Mouse (Mus musculus): ENCODE results near the gene Xirp1. TPM values are rescaled to one million over a fixed set of nuclear protein-coding genes. Genes with fewer than 3 reads are reported as not detected.

Gene Xirp1
- polyA plus RNA-seq, 1 experiment from 2014 or later: 0.44 TPM

- peaks cover 36% of the 10 kb centered on the region for H3K4me1 ChIP-seq (replicated peaks)
- H3K27ac ChIP-seq: peak overlapping the region; percentile 45
- WGBS: 67% methylated on average over 10 of the region's 10 CpGs
Measured at GRCm38 (mm10) chr9:119985881-119986574, 37.4 kb downstream of the Xirp1 start.

GRCm38 (mm10) chr9:119984536-119985011 lies 38.8 kb downstream of the Xirp1 start, which contains the start of gene Csrnp1:
TSS of gene Csrnp1 (minus strand) at chr9:119984658.
- peak within 1 kb of the TSS; percentile 65 for H3K9ac ChIP-seq (replicated peaks)
- H3K9me3 ChIP-seq: no peaks in the 10 kb centered on the region
- no peak for ATAC-seq (ENCODE audit: insufficient number of reproducible peaks, insufficient read depth, low FRiP score, low TSS enrichment, low read depth)
- peak within 1 kb of the TSS; percentile 41 for H3K27ac ChIP-seq
- H3K4me3 ChIP-seq (replicated peaks): peak within 1 kb of the TSS; percentile 63
- WGBS: 11% methylated on average over 14 of the region's 14 CpGs
- H3K4me2 ChIP-seq: peak within 1 kb of the TSS; percentile 98
- peaks cover 7% of the 10 kb centered on the region; the same call in 1 of the 2 replicates for H3K27me3 ChIP-seq
- no peaks in the 10 kb centered on the region for H3K36me3 ChIP-seq
- peaks cover 49% of the 10 kb centered on the region for H3K4me1 ChIP-seq (replicated peaks)

More at GRCm38 (mm10) chr9:119985881-119986574, 37.4 kb downstream of the Xirp1 start:
- ATAC-seq (ENCODE audit: insufficient number of reproducible peaks, insufficient read depth, low FRiP score, low TSS enrichment, low read depth): no peak
- H3K9ac ChIP-seq (replicated peaks): no peak overlapping the region
- no peak overlapping the region for H3K4me2 ChIP-seq
- H3K36me3 ChIP-seq: no peaks in the 10 kb centered on the region
- H3K4me3 ChIP-seq (replicated peaks): no peak overlapping the region
- peaks cover 7% of the 10 kb centered on the region; the same call in 1 of the 2 replicates for H3K27me3 ChIP-seq
- H3K9me3 ChIP-seq: no peaks in the 10 kb centered on the region

GRCm38 (mm10) chr9:119983585-119984535 lies 39.5 kb downstream of the Xirp1 start:
- 1% methylated on average over 50 of the region's 79 CpGs for WGBS
- peak; percentile 57 for ATAC-seq (ENCODE audit: insufficient number of reproducible peaks, insufficient read depth, low FRiP score, low TSS enrichment, low read depth)

GRCm38 (mm10) chr9:119982956-119983551 lies 40.3 kb downstream of the Xirp1 start:
- Histone ChIP-seq H3K4me1 (replicated peaks) (peaks cover 62% of the 10 kb centered on the region), H3K9me3 (no peaks in the 10 kb centered on the region)
- no peak for ATAC-seq (ENCODE audit: insufficient number of reproducible peaks, insufficient read depth, low FRiP score, low TSS enrichment, low read depth)

More at GRCm38 (mm10) chr9:119983585-119984535, 39.5 kb downstream of the Xirp1 start:
- Histone ChIP-seq H3K27ac (peak overlapping the region; percentile 41), H3K4me2 (peak overlapping the region; percentile 98), H3K36me3 (no peaks in the 10 kb centered on the region), H3K4me3 (replicated peaks) (peak overlapping the region; percentile 63), H3K4me1 (replicated peaks) (peaks cover 54% of the 10 kb centered on the region), H3K9ac (replicated peaks) (peak overlapping the region; percentile 65), H3K9me3 (no peaks in the 10 kb centered on the region), H3K27me3 (peaks cover 5% of the 10 kb centered on the region; the same call in 1 of the 2 replicates)

GRCm38 (mm10) chr9:119982241-119982811 lies 41.1 kb downstream of the Xirp1 start:
- 0 out of 2 replicates have a peak overlapping the region, but pooled peaks have one; percentile 0 for H3K9ac ChIP-seq (replicated peaks)
- H3K4me2 ChIP-seq: peak overlapping the region; percentile 98
- no peaks in the 10 kb centered on the region for H3K9me3 ChIP-seq
- no peaks in the 10 kb centered on the region for H3K36me3 ChIP-seq
- peaks cover 69% of the 10 kb centered on the region for H3K4me1 ChIP-seq (replicated peaks)
- WGBS: 2% methylated on average over 11 of the region's 11 CpGs
- peak overlapping the region; percentile 63 for H3K4me3 ChIP-seq (replicated peaks)
- ATAC-seq (ENCODE audit: insufficient number of reproducible peaks, insufficient read depth, low FRiP score, low TSS enrichment, low read depth): 0 out of 2 replicates have a peak, but pooled peaks have one; percentile 8
- H3K27me3 ChIP-seq: peaks cover 5% of the 10 kb centered on the region; the same call in 1 of the 2 replicates
- H3K27ac ChIP-seq: peak overlapping the region; percentile 94

More at GRCm38 (mm10) chr9:119982956-119983551, 40.3 kb downstream of the Xirp1 start:
- Histone ChIP-seq H3K27me3 (peaks cover 5% of the 10 kb centered on the region; the same call in 1 of the 2 replicates), H3K9ac (replicated peaks) (peak overlapping the region; percentile 65), H3K4me3 (replicated peaks) (peak overlapping the region; percentile 63), H3K36me3 (no peaks in the 10 kb centered on the region), H3K4me2 (peak overlapping the region; percentile 98), H3K27ac (peak overlapping the region; percentile 94)
- WGBS: under 1% methylated on average over 48 of the region's 48 CpGs

- no peaks in the 10 kb centered on the region for H3K36me3 ChIP-seq
- H3K27ac ChIP-seq: peak overlapping the region; percentile 94
- peaks cover 5% of the 10 kb centered on the region; the same call in 1 of the 2 replicates for H3K27me3 ChIP-seq
- H3K4me2 ChIP-seq: peak overlapping the region; percentile 98
- peak overlapping the region; percentile 63 for H3K4me3 ChIP-seq (replicated peaks)
- H3K4me1 ChIP-seq (replicated peaks): peaks cover 77% of the 10 kb centered on the region
- peak; percentile 4; the same call in 1 of the 2 replicates for ATAC-seq (ENCODE audit: insufficient number of reproducible peaks, insufficient read depth, low FRiP score, low TSS enrichment, low read depth)
- peak overlapping the region; percentile 42 for H3K9ac ChIP-seq (replicated peaks)
- WGBS: 1% methylated on average over 16 of the region's 16 CpGs
- H3K9me3 ChIP-seq: no peaks in the 10 kb centered on the region
Measured at GRCm38 (mm10) chr9:119981183-119982179, 41.9 kb downstream of the Xirp1 start.

- peak overlapping the region; percentile 63; the same call in 1 of the 2 replicates for H3K4me3 ChIP-seq (replicated peaks)
- no peak for ATAC-seq (ENCODE audit: insufficient number of reproducible peaks, insufficient read depth, low FRiP score, low TSS enrichment, low read depth)
- WGBS: 2% methylated on average over 4 of the region's 4 CpGs
Measured at GRCm38 (mm10) chr9:119980770-119981182, 42.6 kb downstream of the Xirp1 start.

GRCm38 (mm10) chr9:119979749-119980148 lies 43.6 kb downstream of the Xirp1 start:
- WGBS: 75% methylated on average over 2 of the region's 2 CpGs
- H3K9me3 ChIP-seq: no peaks in the 10 kb centered on the region
- peaks cover 5% of the 10 kb centered on the region; the same call in 1 of the 2 replicates for H3K36me3 ChIP-seq
- H3K4me1 ChIP-seq (replicated peaks): peaks cover 72% of the 10 kb centered on the region
- H3K27ac ChIP-seq: no peak overlapping the region
- no peak overlapping the region for H3K4me2 ChIP-seq
- H3K27me3 ChIP-seq: peaks cover 5% of the 10 kb centered on the region; the same call in 1 of the 2 replicates
- no peak overlapping the region for H3K9ac ChIP-seq (replicated peaks)
- no peak for ATAC-seq (ENCODE audit: insufficient number of reproducible peaks, insufficient read depth, low FRiP score, low TSS enrichment, low read depth)
- H3K4me3 ChIP-seq (replicated peaks): no peak overlapping the region

More at GRCm38 (mm10) chr9:119980770-119981182, 42.6 kb downstream of the Xirp1 start:
- H3K9ac ChIP-seq (replicated peaks): peak overlapping the region; percentile 42; the same call in 1 of the 2 replicates
- H3K27ac ChIP-seq: peak overlapping the region; percentile 94
- peaks cover 5% of the 10 kb centered on the region; the same call in 1 of the 2 replicates for H3K27me3 ChIP-seq
- peaks cover 73% of the 10 kb centered on the region for H3K4me1 ChIP-seq (replicated peaks)
- H3K4me2 ChIP-seq: peak overlapping the region; percentile 98
- no peaks in the 10 kb centered on the region for H3K9me3 ChIP-seq
- H3K36me3 ChIP-seq: no peaks in the 10 kb centered on the region

- peaks cover 66% of the 10 kb centered on the region for H3K4me1 ChIP-seq (replicated peaks)
- no peaks in the 10 kb centered on the region for H3K9me3 ChIP-seq
- no peak for ATAC-seq (ENCODE audit: insufficient number of reproducible peaks, insufficient read depth, low FRiP score, low TSS enrichment, low read depth)
- H3K9ac ChIP-seq (replicated peaks): no peak overlapping the region
- peaks cover 5% of the 10 kb centered on the region; the same call in 1 of the 2 replicates for H3K27me3 ChIP-seq
- peaks cover 11% of the 10 kb centered on the region for H3K36me3 ChIP-seq
- no peak overlapping the region for H3K4me3 ChIP-seq (replicated peaks)
- WGBS: 88% methylated on average over 6 of the region's 6 CpGs
- H3K4me2 ChIP-seq: no peak overlapping the region
- H3K27ac ChIP-seq: 0 out of 2 replicates have a peak overlapping the region, but pooled peaks have one; percentile 0
Measured at GRCm38 (mm10) chr9:119978811-119979441, 44.5 kb downstream of the Xirp1 start.

All from limb, embryonic 12.5 days (tissue).